Mouse (Mus musculus): ENCODE results near the gene Asna1. TPM values are rescaled to one million over a fixed set of nuclear protein-coding genes. Genes with fewer than 3 reads are reported as not detected.

The Asna1 gene
- polyA plus RNA-seq, 1 experiment from 2014 or later, result 130 TPM

GRCm38 (mm10) chr8:85036718-85037365 is 11.8 kb upstream of the Asna1 start, which contains the start of gene Tnpo2:
Gene Tnpo2 (plus strand): TSS chr8:85036915.
- under 1% methylated on average over 59 of the region's 59 CpGs for WGBS

GRCm38 (mm10) chr8:85036381-85036717 is 11.3 kb upstream of the Asna1 start:
- peak; percentile 40 for ATAC-seq (ENCODE audit: insufficient read depth, low FRiP score, low TSS enrichment)
- no peaks in the 10 kb centered on the region for H3K27me3 ChIP-seq (ENCODE audit: control insufficient read depth, insufficient read depth, low read length)
- WGBS, result 0% methylated on average over 9 of the region's 9 CpGs
- H3K4me3 ChIP-seq (ENCODE audit: low read depth, low read length), result peak overlapping the region; percentile 79
- H3K9me3 ChIP-seq (ENCODE audit: control insufficient read depth, low read length), result no peaks in the 10 kb centered on the region
- H3K4me2 ChIP-seq (ENCODE audit: low read depth), result peak overlapping the region; percentile 98
- H3K27ac ChIP-seq (ENCODE audit: low read depth, low read length), result peak overlapping the region; percentile 98
- DNase-seq (ENCODE audit: low spot score), result no peak
- H3K36me3 ChIP-seq (ENCODE audit: control insufficient read depth, insufficient read depth, low read length), result peaks cover 14% of the 10 kb centered on the region
- H3K9ac ChIP-seq (ENCODE audit: low read length), result peak overlapping the region; percentile 69
- H3K4me1 ChIP-seq (ENCODE audit: control insufficient read depth, insufficient read depth, low read length), result peaks cover 14% of the 10 kb centered on the region; the same call in 1 of the 2 replicates

More at GRCm38 (mm10) chr8:85036718-85037365, 11.8 kb upstream of the Asna1 start, which contains the start of gene Tnpo2:
- ATAC-seq (ENCODE audit: insufficient read depth, low FRiP score, low TSS enrichment) (peak; percentile 93), DNase-seq (ENCODE audit: low spot score) (peak; percentile 89)
- Histone ChIP-seq H3K4me1 (ENCODE audit: control insufficient read depth, insufficient read depth, low read length) (peaks cover 14% of the 10 kb centered on the region; the same call in 1 of the 2 replicates), H3K9me3 (ENCODE audit: control insufficient read depth, low read length) (no peaks in the 10 kb centered on the region), H3K4me3 (ENCODE audit: low read depth, low read length) (peak within 1 kb of the TSS; percentile 79), H3K9ac (ENCODE audit: low read length) (peak within 1 kb of the TSS; percentile 93), H3K4me2 (ENCODE audit: low read depth) (peak within 1 kb of the TSS; percentile 98), H3K36me3 (ENCODE audit: control insufficient read depth, insufficient read depth, low read length) (peaks cover 14% of the 10 kb centered on the region), H3K27ac (ENCODE audit: low read depth, low read length) (peak within 1 kb of the TSS; percentile 98), H3K27me3 (ENCODE audit: control insufficient read depth, insufficient read depth, low read length) (no peaks in the 10 kb centered on the region)

GRCm38 (mm10) chr8:85035728-85036310 is 10.7 kb upstream of the Asna1 start:
- Histone ChIP-seq H3K9ac (ENCODE audit: low read length) (peak overlapping the region; percentile 69), H3K27ac (ENCODE audit: low read depth, low read length) (peak overlapping the region; percentile 98), H3K4me2 (ENCODE audit: low read depth) (peak overlapping the region; percentile 98), H3K27me3 (ENCODE audit: control insufficient read depth, insufficient read depth, low read length) (no peaks in the 10 kb centered on the region), H3K36me3 (ENCODE audit: control insufficient read depth, insufficient read depth, low read length) (peaks cover 12% of the 10 kb centered on the region), H3K4me1 (ENCODE audit: control insufficient read depth, insufficient read depth, low read length) (peaks cover 14% of the 10 kb centered on the region; the same call in 1 of the 2 replicates), H3K9me3 (ENCODE audit: control insufficient read depth, low read length) (no peaks in the 10 kb centered on the region), H3K4me3 (ENCODE audit: low read depth, low read length) (peak overlapping the region; percentile 79)
- ATAC-seq (ENCODE audit: insufficient read depth, low FRiP score, low TSS enrichment) (0 out of 2 replicates have a peak, but pooled peaks have one; percentile 0), DNase-seq (ENCODE audit: low spot score) (no peak)
- under 1% methylated on average over 15 of the region's 15 CpGs for WGBS

- H3K9ac ChIP-seq (ENCODE audit: low read length), result peak overlapping the region; percentile 69
- no peak overlapping the region for H3K27ac ChIP-seq (ENCODE audit: low read depth, low read length)
- 8% methylated on average over 12 of the region's 12 CpGs for WGBS
- H3K4me1 ChIP-seq (ENCODE audit: control insufficient read depth, insufficient read depth, low read length), result peaks cover 14% of the 10 kb centered on the region; the same call in 1 of the 2 replicates
- DNase-seq (ENCODE audit: low spot score) (no peak), ATAC-seq (ENCODE audit: insufficient read depth, low FRiP score, low TSS enrichment) (no peak)
- H3K27me3 ChIP-seq (ENCODE audit: control insufficient read depth, insufficient read depth, low read length), result no peaks in the 10 kb centered on the region
- H3K9me3 ChIP-seq (ENCODE audit: control insufficient read depth, low read length), result no peaks in the 10 kb centered on the region
- H3K4me2 ChIP-seq (ENCODE audit: low read depth), result peak overlapping the region; percentile 98
- peak overlapping the region; percentile 79 for H3K4me3 ChIP-seq (ENCODE audit: low read depth, low read length)
- H3K36me3 ChIP-seq (ENCODE audit: control insufficient read depth, insufficient read depth, low read length), result peaks cover 11% of the 10 kb centered on the region
Observed at GRCm38 (mm10) chr8:85035165-85035727, 10.2 kb upstream of the Asna1 start.

- peak overlapping the region; percentile 79; the same call in 1 of the 2 replicates for H3K4me3 ChIP-seq (ENCODE audit: low read depth, low read length)
- no peaks in the 10 kb centered on the region for H3K9me3 ChIP-seq (ENCODE audit: control insufficient read depth, low read length)
- DNase-seq (ENCODE audit: low spot score) (peak; percentile 68), ATAC-seq (ENCODE audit: insufficient read depth, low FRiP score, low TSS enrichment) (no peak)
- peaks cover 9% of the 10 kb centered on the region for H3K36me3 ChIP-seq (ENCODE audit: control insufficient read depth, insufficient read depth, low read length)
- H3K27ac ChIP-seq (ENCODE audit: low read depth, low read length), result no peak overlapping the region
- WGBS, result 8% methylated on average over 12 of the region's 13 CpGs
- no peaks in the 10 kb centered on the region for H3K27me3 ChIP-seq (ENCODE audit: control insufficient read depth, insufficient read depth, low read length)
- H3K4me1 ChIP-seq (ENCODE audit: control insufficient read depth, insufficient read depth, low read length), result peaks cover 12% of the 10 kb centered on the region; the same call in 1 of the 2 replicates
- peak overlapping the region; percentile 98 for H3K4me2 ChIP-seq (ENCODE audit: low read depth)
- H3K9ac ChIP-seq (ENCODE audit: low read length), result no peak overlapping the region
Observed at GRCm38 (mm10) chr8:85034764-85035163, 9.7 kb upstream of the Asna1 start.

- H3K4me1 ChIP-seq (ENCODE audit: control insufficient read depth, insufficient read depth, low read length), result peaks cover 15% of the 10 kb centered on the region
- H3K4me2 ChIP-seq (ENCODE audit: low read depth), result no peak overlapping the region
- H3K27me3 ChIP-seq (ENCODE audit: control insufficient read depth, insufficient read depth, low read length), result no peaks in the 10 kb centered on the region
- H3K9me3 ChIP-seq (ENCODE audit: control insufficient read depth, low read length), result no peaks in the 10 kb centered on the region
- 45% methylated on average over 1 of the region's 1 CpGs for WGBS
- H3K36me3 ChIP-seq (ENCODE audit: control insufficient read depth, insufficient read depth, low read length), result peaks cover 16% of the 10 kb centered on the region
- H3K9ac ChIP-seq (ENCODE audit: low read length), result no peak overlapping the region
- ATAC-seq (ENCODE audit: insufficient read depth, low FRiP score, low TSS enrichment) (no peak), DNase-seq (ENCODE audit: low spot score) (no peak)
- H3K4me3 ChIP-seq (ENCODE audit: low read depth, low read length), result no peak overlapping the region
- H3K27ac ChIP-seq (ENCODE audit: low read depth, low read length), result no peak overlapping the region
Observed at GRCm38 (mm10) chr8:85033867-85034266, 8.8 kb upstream of the Asna1 start.

GRCm38 (mm10) chr8:85032622-85033311 is 7.7 kb upstream of the Asna1 start:
- Histone ChIP-seq H3K27ac (ENCODE audit: low read depth, low read length) (no peak overlapping the region), H3K4me2 (ENCODE audit: low read depth) (no peak overlapping the region), H3K4me1 (ENCODE audit: control insufficient read depth, insufficient read depth, low read length) (peaks cover 19% of the 10 kb centered on the region), H3K9me3 (ENCODE audit: control insufficient read depth, low read length) (no peaks in the 10 kb centered on the region), H3K4me3 (ENCODE audit: low read depth, low read length) (no peak overlapping the region), H3K9ac (ENCODE audit: low read length) (no peak overlapping the region), H3K27me3 (ENCODE audit: control insufficient read depth, insufficient read depth, low read length) (no peaks in the 10 kb centered on the region), H3K36me3 (ENCODE audit: control insufficient read depth, insufficient read depth, low read length) (peaks cover 16% of the 10 kb centered on the region)
- WGBS, result 82% methylated on average over 4 of the region's 4 CpGs
- ATAC-seq (ENCODE audit: insufficient read depth, low FRiP score, low TSS enrichment), result no peak
- no peak for DNase-seq (ENCODE audit: low spot score)

- peaks cover 23% of the 10 kb centered on the region for H3K4me1 ChIP-seq (ENCODE audit: control insufficient read depth, insufficient read depth, low read length)
- DNase-seq (ENCODE audit: low spot score) (no peak), ATAC-seq (ENCODE audit: insufficient read depth, low FRiP score, low TSS enrichment) (no peak)
- H3K36me3 ChIP-seq (ENCODE audit: control insufficient read depth, insufficient read depth, low read length), result peaks cover 16% of the 10 kb centered on the region
- 0 out of 2 replicates have a peak overlapping the region, but pooled peaks have one; percentile 6 for H3K4me3 ChIP-seq (ENCODE audit: low read depth, low read length)
- H3K27ac ChIP-seq (ENCODE audit: low read depth, low read length), result no peak overlapping the region
- no peaks in the 10 kb centered on the region for H3K9me3 ChIP-seq (ENCODE audit: control insufficient read depth, low read length)
- 93% methylated on average over 14 of the region's 14 CpGs for WGBS
- H3K9ac ChIP-seq (ENCODE audit: low read length), result no peak overlapping the region
- H3K4me2 ChIP-seq (ENCODE audit: low read depth), result peak overlapping the region; percentile 9
- H3K27me3 ChIP-seq (ENCODE audit: control insufficient read depth, insufficient read depth, low read length), result no peaks in the 10 kb centered on the region
Observed at GRCm38 (mm10) chr8:85029271-85029670, 4.2 kb upstream of the Asna1 start.
